Mouse (Mus musculus) erythroblast, adult 5-6 weeks (primary cell): ENCODE measurements around the gene Pafah2. TPM values are rescaled to one million over a fixed set of nuclear protein-coding genes. Genes with fewer than 3 reads are reported as not detected.

Source experiments
- total RNA-seq, 2 experiments: library from RNA; stranded (forward) in 1 of 2; stranded (reverse) in 1 of 2; fragments of 150-400 nt in 1 of 2; fragments of 200-764, 138-1000 nt in 1 of 2; gene quantifications; 2 replicates each; pipeline versions ENCODE4 v1.2.3 to v1.2.4; 2015 to 2017; ENCODE audit warnings: low replicate concordance in 2 of 2

The Pafah2 gene
- total RNA-seq, 2 experiments from 2014 or later: 3.3 to 3.9 TPM

Other genes starting within 250 kb of the Pafah2 start
- gene Cep85, start 209.2 kb upstream of the Pafah2 start, total RNA-seq (2015; ENCODE audit: low replicate concordance): 20.3 and 29.2 TPM in 2 replicates
- 50.7 and 68.1 TPM in 2 replicates for gene Cep85, start 209.2 kb upstream of the Pafah2 start, total RNA-seq (2017; ENCODE audit: low replicate concordance)
- not detected in 2 replicates for gene Gm7534, start 193.3 kb upstream of the Pafah2 start, total RNA-seq (2015; ENCODE audit: low replicate concordance)
- gene Gm7534, start 193.3 kb upstream of the Pafah2 start, total RNA-seq (2017; ENCODE audit: low replicate concordance): not detected in 2 replicates
- gene Catsper4, start 168.9 kb upstream of the Pafah2 start, total RNA-seq (2015; ENCODE audit: low replicate concordance): not detected in 2 replicates
- not detected in 2 replicates for gene Catsper4, start 168.9 kb upstream of the Pafah2 start, total RNA-seq (2017; ENCODE audit: low replicate concordance)
- not detected in 2 replicates for gene Cnksr1, start 157.9 kb upstream of the Pafah2 start, total RNA-seq (2015; ENCODE audit: low replicate concordance)
- not detected in 2 replicates for gene Cnksr1, start 157.9 kb upstream of the Pafah2 start, total RNA-seq (2017; ENCODE audit: low replicate concordance)
- not detected in 2 replicates for gene E130218I03Rik, start 152.7 kb upstream of the Pafah2 start, total RNA-seq (2015; ENCODE audit: low replicate concordance)
- 0.70 TPM in 1 of 2 replicates, not detected in the other for gene E130218I03Rik, start 152.7 kb upstream of the Pafah2 start, total RNA-seq (2017; ENCODE audit: low replicate concordance)
- 0.38 and 0.63 TPM in 2 replicates for gene Zfp593, start 150.7 kb upstream of the Pafah2 start, total RNA-seq (2015; ENCODE audit: low replicate concordance)
- gene Zfp593, start 150.7 kb upstream of the Pafah2 start, total RNA-seq (2017; ENCODE audit: low replicate concordance): 0.84 and 1.4 TPM in 2 replicates
- gene Gm30191, start 149.4 kb upstream of the Pafah2 start, total RNA-seq (2015; ENCODE audit: low replicate concordance): not detected in 2 replicates
- not detected in 2 replicates for gene Gm30191, start 149.4 kb upstream of the Pafah2 start, total RNA-seq (2017; ENCODE audit: low replicate concordance)
- gene Grrp1, start 142.2 kb upstream of the Pafah2 start, total RNA-seq (2015; ENCODE audit: low replicate concordance): not detected in 2 replicates
- not detected in 2 replicates for gene Grrp1, start 142.2 kb upstream of the Pafah2 start, total RNA-seq (2017; ENCODE audit: low replicate concordance)
- gene Pdik1l, start 108.4 kb upstream of the Pafah2 start, total RNA-seq (2015; ENCODE audit: low replicate concordance): 9.8 and 12.3 TPM in 2 replicates
- gene Pdik1l, start 108.4 kb upstream of the Pafah2 start, total RNA-seq (2017; ENCODE audit: low replicate concordance): 13.2 and 16.2 TPM in 2 replicates
- gene Trim63, start 81.2 kb upstream of the Pafah2 start, total RNA-seq (2015; ENCODE audit: low replicate concordance): not detected in 2 replicates
- not detected in 2 replicates for gene Trim63, start 81.2 kb upstream of the Pafah2 start, total RNA-seq (2017; ENCODE audit: low replicate concordance)
- gene Slc30a2, start 53.1 kb upstream of the Pafah2 start, total RNA-seq (2015; ENCODE audit: low replicate concordance): not detected in 2 replicates
- not detected in 2 replicates for gene Slc30a2, start 53.1 kb upstream of the Pafah2 start, total RNA-seq (2017; ENCODE audit: low replicate concordance)
- gene Extl1, start 12.5 kb upstream of the Pafah2 start, total RNA-seq (2015; ENCODE audit: low replicate concordance): not detected in 2 replicates
- gene Extl1, start 12.5 kb upstream of the Pafah2 start, total RNA-seq (2017; ENCODE audit: low replicate concordance): 0.42 TPM in 1 of 2 replicates, not detected in the other
- gene Stmn1, start 72.0 kb downstream of the Pafah2 start, total RNA-seq (2015; ENCODE audit: low replicate concordance): 207 and 212 TPM in 2 replicates
- gene Stmn1, start 72.0 kb downstream of the Pafah2 start, total RNA-seq (2017; ENCODE audit: low replicate concordance): 201 and 236 TPM in 2 replicates
- gene Paqr7, start 100.4 kb downstream of the Pafah2 start, total RNA-seq (2015; ENCODE audit: low replicate concordance): 1.7 and 4.4 TPM in 2 replicates
- gene Paqr7, start 100.4 kb downstream of the Pafah2 start, total RNA-seq (2017; ENCODE audit: low replicate concordance): 2.1 and 7.8 TPM in 2 replicates
- gene Aunip, start 114.7 kb downstream of the Pafah2 start, total RNA-seq (2015; ENCODE audit: low replicate concordance): 4.0 and 7.3 TPM in 2 replicates
- 6.8 and 8.4 TPM in 2 replicates for gene Aunip, start 114.7 kb downstream of the Pafah2 start, total RNA-seq (2017; ENCODE audit: low replicate concordance)
- 7.9 and 20.3 TPM in 2 replicates for gene Mtfr1l, start 139.1 kb downstream of the Pafah2 start, total RNA-seq (2015; ENCODE audit: low replicate concordance)
- gene Mtfr1l, start 139.1 kb downstream of the Pafah2 start, total RNA-seq (2017; ENCODE audit: low replicate concordance): 7.9 and 8.3 TPM in 2 replicates
- 6.3 and 7.9 TPM in 2 replicates for gene Selenon, start 155.8 kb downstream of the Pafah2 start, total RNA-seq (2015; ENCODE audit: low replicate concordance)
- 1.4 and 2.9 TPM in 2 replicates for gene Selenon, start 155.8 kb downstream of the Pafah2 start, total RNA-seq (2017; ENCODE audit: low replicate concordance)